Mouse (Mus musculus) cerebellum, adult 2 months (tissue): ENCODE measurements around the gene Cpne4.

ENCODE experiments used
- CTCF ChIP-seq: fragments of 200-500 bp; IDR thresholded peaks from 2 replicates; pipeline ENCODE4 v1.5.1; 2011; ENCODE audit warnings: low read depth, mild to moderate bottlenecking, control low read depth, low read length, moderate library complexity, borderline replicate concordance; ENCODE audit not compliant: insufficient read depth
- POLR2A ChIP-seq: fragments of 200-500 bp; IDR thresholded peaks from 2 replicates; pipeline ENCODE4 v1.6.1; 2011; ENCODE audit warnings: low read length, control low read depth, borderline replicate concordance; ENCODE audit not compliant: insufficient read depth

GRCm38 (mm10) chr9:104515187-104515586 lies 31.9 kb upstream of the Cpne4 start:
- TF ChIP-seq POLR2A (no peak), CTCF (no peak)
